Mouse (Mus musculus) heart, postnatal 0 days (tissue): ENCODE results near the gene Ugt1a2.

Source experiments
- CTCF ChIP-seq: IDR thresholded peaks from 2 replicates; pipeline ENCODE4 v1.5.1; 2016; ENCODE audit warnings: antibody characterized with exemption, control low read depth, low read depth
- EP300 ChIP-seq: IDR thresholded peaks from 2 replicates; pipeline ENCODE4 v1.6.1; 2016; ENCODE audit warnings: antibody characterized with exemption, low read depth

DNA sequence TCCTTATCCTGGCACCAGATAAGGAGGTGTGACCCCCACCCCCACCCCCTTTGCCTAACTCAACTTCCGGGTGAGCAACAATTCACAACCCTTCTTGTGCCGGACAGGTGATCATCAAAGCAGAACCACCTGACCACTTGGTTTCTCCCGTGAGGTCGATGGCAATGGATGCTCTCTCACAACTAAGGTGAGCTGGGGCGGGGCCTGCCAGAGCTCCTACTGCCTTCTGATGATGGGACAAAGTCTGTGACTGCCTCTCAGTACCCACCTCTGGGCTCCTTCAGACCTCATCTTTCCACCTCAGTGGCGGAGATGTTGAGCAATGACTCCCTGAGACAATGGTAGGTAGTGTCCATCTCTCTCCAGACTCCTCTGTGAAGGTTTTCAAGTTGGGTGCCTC lies 45.5 kb downstream of the Ugt1a2 start:
- TF ChIP-seq CTCF (no peak), EP300 (no peak)
